Mouse (Mus musculus): ENCODE results near the gene Tas2r137.

The Tas2r137 gene

DNA sequence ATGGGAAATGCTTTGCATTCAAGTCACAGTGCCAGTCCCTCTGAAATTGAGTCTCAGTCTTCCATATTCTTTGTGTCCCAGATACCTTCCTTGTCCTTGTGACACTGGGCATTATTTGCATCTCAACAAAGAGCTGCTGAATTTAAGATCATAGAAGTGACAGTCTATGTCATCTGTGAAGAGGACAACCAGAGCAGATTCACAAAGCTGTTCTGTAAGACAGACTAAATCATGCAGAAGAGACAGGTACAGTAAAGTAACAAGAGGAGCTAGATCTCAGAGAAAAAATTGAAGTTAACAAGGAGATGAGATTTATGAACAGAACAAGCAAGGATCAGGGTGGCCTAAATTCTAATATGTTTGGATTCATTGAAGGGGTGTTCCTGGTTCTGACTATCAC, at the start of gene Tas2r137:
Gene Tas2r137 (plus strand): TSS at position 301 of the 400 bp plus-strand sequence.

DNA sequence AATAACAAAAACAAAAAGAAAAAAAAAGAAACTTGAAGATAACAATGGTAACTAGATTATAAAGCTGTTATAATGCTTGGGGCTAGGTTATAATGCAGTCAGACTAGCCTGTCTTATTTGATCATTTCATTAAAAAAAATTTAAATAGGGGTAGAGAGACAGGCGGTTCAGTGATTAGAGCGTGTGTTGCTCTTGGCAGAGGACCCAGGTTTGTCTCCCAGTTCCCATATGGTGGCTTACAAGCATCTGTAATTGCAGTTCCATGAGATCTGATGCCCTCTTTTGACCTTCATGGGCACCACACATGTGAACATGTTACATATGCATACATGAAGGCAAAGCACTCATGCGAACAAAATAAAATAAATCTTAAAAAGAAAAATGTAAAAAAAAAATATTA, 49.8 kb upstream of the Tas2r137 start:
- WGBS: 60% methylated on average over 3 of the region's 3 CpGs

DNA sequence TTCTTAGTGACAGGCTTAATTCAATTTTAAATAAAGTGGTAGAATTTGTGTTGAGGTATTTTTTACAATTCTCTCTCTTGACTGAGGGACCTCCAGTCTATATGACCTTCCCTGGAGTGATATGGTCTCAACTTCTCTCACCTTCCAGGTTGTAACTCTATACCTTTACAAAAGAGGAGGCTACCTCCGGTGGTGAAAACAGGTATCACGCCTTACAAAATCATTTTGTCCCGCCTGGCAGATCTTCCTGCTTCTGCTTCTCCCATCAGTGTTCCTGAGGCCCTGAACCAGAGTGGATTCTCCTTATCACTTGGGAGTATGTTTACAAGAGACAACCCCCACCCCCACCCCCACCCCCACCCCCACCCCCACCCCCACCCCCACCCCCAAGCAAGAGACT, 49.3 kb upstream of the Tas2r137 start:
- 63% methylated on average over 3 of the region's 3 CpGs for WGBS

DNA sequence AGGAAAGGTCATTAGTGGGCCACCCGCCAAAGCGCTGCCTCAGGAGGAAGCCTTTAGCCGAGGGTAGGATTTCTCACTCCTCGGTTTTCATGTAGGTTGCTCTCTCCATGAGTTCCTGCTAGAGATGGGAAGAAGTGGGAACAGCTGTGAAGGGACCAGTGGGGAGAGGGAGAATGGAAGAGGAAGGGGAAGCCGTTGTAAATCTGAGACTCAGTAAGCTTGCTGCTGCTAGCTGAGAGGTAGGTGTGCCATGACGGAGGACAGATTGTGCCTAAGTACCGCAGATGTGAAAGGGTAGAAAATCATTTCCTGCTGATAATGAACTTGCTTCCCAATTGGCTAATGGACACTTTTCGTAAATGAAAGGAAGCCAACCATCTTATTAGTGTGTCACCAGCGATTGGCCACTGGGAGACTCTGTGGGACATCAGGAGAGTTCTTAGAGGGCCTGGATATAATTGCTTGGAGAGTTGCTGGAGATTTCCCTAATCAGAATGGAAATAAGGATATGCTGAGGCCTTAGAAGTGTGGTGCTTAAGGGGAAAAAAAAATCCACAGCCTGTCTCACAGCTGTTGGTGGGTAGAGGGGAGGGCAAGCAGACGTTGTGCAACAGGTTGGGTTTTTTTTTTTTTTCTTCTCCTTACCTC, 47.6 kb upstream of the Tas2r137 start:
- 53% methylated on average over 10 of the region's 10 CpGs for WGBS

DNA sequence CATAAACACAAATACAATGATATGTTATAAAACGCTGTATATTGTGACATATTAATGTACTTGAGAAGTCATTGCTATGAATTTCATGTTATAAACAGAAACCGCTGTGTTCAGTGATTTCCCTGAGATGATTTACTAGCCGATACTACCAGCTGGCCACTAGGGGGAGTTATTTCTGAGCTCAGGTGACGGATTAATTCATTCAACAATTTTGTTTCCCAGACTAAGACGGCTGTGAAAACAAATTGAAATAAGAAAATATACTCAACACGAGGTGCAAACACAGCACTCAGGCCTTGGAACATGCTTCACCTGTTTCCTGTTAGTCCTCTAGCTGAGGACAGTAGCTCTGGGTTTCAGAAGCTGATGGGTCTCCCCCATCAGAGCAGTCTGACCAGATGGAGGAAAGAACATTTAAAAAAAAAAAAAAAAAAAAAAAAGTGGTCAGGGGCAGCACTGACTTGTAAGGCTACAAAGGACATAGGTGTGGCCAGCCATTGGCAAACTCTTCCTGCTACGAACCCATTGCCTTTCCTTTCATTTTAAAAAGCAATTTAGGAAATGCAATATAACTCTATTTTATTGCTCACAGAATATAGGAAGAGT, 36.5 kb upstream of the Tas2r137 start:
- WGBS: 29% methylated on average over 7 of the region's 7 CpGs

DNA sequence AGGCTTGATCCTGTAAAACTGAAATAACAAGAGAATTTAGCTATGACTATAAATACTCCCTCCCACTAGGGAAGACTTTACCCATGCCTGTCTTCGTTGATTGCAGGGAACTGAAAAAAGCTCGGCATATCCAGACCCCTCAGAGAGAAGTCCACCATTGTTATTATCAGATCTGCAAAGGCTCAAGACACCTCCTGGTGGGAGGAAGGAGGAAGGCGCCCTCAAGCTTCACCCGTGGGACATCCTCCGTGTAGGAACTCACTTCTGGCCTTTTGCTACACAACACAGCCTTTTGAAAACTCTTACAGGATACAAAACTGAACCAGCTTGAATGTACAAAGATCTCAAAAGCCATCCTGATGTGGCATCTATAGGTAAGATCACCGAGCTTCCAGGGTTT, 25.3 kb upstream of the Tas2r137 start:
- WGBS: 40% methylated on average over 6 of the region's 6 CpGs

DNA sequence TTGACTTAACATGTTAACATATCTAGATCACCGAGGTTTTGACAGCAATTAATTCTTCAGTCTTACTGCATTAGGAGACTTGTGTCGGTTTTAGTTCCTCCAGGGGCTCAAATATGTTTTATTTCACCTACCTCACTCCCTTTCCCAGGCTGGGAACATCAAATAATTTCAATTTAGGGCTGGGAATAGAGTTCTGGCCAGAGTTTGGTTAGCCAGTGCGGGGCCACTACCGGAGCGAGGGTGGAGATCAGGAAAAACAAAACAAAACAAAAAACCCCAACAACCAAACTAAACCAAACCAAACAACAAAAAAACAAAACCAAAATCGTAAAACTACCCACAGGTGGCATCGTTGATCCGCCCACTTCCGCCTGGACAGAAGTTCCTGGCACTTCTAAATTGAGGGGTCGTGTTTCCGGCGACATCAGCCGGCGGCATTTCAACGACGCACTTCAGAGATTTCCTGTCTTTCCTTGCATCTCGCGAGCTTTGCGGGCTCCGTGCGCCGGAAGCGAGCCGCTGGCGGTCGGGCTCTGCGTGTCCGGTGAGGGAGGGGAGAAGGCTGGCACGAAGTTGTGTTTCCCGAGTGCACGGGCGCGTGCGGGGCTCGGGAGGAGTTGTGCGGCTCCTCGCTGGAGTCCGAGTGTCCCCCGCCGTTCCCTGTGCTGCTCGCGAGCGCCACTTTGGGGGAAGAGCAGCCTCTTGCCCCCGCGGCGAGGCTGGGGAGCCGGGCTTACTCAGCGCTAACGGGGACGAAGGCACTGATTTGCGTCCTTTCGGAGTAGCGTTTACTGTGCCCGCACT, 19.9 kb upstream of the Tas2r137 start, which contains the start of gene Ssbp1:
Gene Ssbp1 (plus strand): TSS at position 437 of the 804 bp plus-strand sequence.
- under 1% methylated on average over 54 of the region's 54 CpGs for WGBS

DNA sequence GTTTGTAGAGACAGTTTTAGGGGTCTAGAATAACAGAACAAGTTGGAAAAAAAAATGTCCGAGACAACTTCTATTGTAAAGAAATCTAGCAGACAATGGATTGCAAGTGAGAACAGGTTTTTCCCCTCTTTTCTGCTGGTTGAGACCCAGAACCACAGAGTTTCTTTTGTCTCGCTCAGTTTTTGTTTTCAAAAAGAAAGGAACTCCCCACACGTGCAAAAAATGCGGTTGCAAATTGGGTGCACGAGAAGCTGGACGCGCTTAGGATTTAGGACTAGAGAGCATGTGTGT, 19.4 kb upstream of the Tas2r137 start:
- WGBS: under 1% methylated on average over 7 of the region's 7 CpGs

DNA sequence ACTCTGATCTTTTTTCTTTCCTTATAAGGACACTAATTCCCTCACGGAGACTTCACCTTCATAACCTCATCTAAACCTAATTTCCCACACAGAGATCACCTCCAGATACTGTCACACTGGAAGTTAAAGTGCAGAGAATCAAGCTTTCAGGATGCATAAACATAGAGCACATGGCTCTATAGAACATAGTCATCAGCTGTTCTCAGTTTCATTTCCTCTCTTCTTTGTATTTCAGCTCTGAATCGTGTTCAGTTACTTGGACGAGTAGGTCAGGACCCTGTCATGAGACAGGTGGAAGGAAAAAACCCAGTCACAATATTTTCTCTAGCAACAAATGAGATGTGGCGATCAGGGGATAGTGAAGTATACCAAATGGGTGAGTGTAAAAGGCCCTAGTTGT, 14.9 kb upstream of the Tas2r137 start:
- WGBS: 91% methylated on average over 4 of the region's 4 CpGs

DNA sequence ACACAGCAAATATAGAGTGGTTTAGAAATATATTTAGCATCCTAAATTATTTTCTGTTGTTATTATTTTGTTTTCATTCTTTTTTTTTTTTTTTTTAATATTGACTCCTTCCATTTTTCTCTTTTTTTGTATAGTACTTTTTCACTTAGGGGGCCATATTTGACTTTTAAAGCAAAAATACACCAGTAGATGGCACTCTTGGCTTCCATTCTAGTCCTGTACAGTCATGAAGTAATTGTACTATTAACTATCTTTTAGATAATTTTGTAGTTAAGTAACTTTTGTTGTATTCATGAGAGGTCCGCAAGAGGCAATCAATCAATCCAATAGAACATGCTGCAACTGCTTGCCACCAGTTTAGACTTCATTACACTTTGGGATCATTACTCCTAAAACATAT, 11.3 kb upstream of the Tas2r137 start:
- 85% methylated on average over 1 of the region's 1 CpGs for WGBS

DNA sequence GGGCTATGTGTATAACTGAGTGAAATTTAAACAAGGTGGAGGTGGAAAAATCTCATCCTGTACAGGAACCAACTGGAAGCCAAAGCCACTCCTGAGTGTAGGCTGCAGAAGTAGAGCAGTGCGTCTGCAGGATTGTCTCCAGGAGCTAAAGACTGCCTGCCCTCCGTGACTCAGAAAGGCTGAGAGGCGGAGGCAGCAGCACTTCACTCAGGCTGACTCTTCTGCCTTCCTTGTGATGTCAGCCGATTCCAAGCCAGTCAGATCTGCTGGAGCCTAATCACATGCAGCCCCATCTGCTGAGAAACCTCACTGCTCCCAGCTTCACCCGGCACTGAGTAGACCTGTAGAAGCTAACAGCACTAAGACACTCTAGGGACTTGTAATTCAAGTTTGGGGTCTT, 8.7 kb upstream of the Tas2r137 start:
- WGBS: 70% methylated on average over 5 of the region's 5 CpGs

DNA sequence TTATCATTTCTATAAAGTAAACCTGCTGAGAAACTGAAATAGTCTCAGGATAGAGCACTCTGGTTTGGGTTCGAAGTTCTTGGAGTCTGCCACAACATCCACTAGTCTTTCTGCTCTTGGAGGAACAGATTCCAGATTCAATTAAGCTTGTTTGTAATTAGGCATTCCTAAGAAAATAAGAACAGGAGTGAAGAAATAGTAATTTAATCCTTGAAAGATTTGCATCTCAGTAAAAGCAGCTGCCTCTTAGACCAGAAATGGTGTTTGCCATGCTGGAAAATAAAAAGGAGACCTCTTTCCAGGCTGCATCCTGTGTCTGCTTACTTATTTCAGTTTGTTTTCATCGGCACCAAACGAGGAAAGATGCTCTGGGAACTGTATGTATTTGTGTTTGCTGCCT, 2.2 kb downstream of the Tas2r137 start, which contains the start of gene Tas2r108:
Gene Tas2r108 (plus strand): TSS at position 301 of the 400 bp plus-strand sequence.
- WGBS: 76% methylated on average over 3 of the region's 3 CpGs

DNA sequence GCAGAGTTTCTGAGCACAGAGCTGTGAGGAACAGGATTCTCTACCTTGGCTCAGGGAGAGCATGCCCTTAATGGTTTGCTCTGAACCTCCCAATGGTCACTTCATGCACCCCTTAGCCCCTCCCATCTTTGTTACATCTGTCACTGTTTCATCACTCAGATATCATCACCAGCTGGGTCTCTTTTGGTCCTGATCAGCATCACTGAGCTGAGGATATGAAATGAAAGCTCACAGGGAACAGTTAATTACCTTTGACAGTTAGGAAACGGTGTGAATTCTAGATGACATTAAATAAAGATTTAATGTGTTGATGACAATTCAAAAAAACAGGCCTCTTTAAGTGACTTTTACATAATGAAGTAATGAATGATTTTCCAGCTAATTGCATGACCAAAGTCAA, 28.4 kb downstream of the Tas2r137 start, which contains the start of gene Prss37:
Gene Prss37 (minus strand): TSS at position 101 of the 400 bp plus-strand sequence.
- WGBS: 83% methylated on average over 1 of the region's 1 CpGs

Measured in cerebral cortex, adult 2 months (tissue).